Mouse (Mus musculus): Measurements from ENCODE around the gene Parp8.

Gene Parp8

GRCm38 (mm10) chr13:116967459-116967858 is 57.9 kb downstream of the Parp8 start:
- DNase-seq (ENCODE audit: inconsistent age in 2 of 2, low spot score in 1 of 2): no peak

GRCm38 (mm10) chr13:116962480-116963462 is 62.6 kb downstream of the Parp8 start:
- DNase-seq (ENCODE audit: inconsistent age in 2 of 2, low spot score in 1 of 2): no peak

- no peak for DNase-seq (ENCODE audit: inconsistent age in 2 of 2, low spot score in 1 of 2)
Observed at GRCm38 (mm10) chr13:116958776-116959589, 66.4 kb downstream of the Parp8 start.

- no peak for DNase-seq (ENCODE audit: inconsistent age in 2 of 2, low spot score in 1 of 2)
Observed at GRCm38 (mm10) chr13:116957577-116957976, 67.8 kb downstream of the Parp8 start.

GRCm38 (mm10) chr13:116951336-116951735 is 74.0 kb downstream of the Parp8 start:
- DNase-seq (ENCODE audit: inconsistent age in 2 of 2, low spot score in 1 of 2): no peak

GRCm38 (mm10) chr13:116949527-116949926 is 75.8 kb downstream of the Parp8 start:
- no peak for DNase-seq (ENCODE audit: inconsistent age in 2 of 2, low spot score in 1 of 2)

- no peak for DNase-seq (ENCODE audit: inconsistent age in 2 of 2, low spot score in 1 of 2)
Observed at GRCm38 (mm10) chr13:116949056-116949455, 76.3 kb downstream of the Parp8 start.

- DNase-seq (ENCODE audit: inconsistent age in 2 of 2, low spot score in 1 of 2): no peak
Observed at GRCm38 (mm10) chr13:116948299-116948659, 77.1 kb downstream of the Parp8 start.

- no peak for DNase-seq (ENCODE audit: inconsistent age in 2 of 2, low spot score in 1 of 2)
Observed at GRCm38 (mm10) chr13:116947611-116948298, 77.6 kb downstream of the Parp8 start.

GRCm38 (mm10) chr13:116946566-116946965 is 78.8 kb downstream of the Parp8 start:
- DNase-seq (ENCODE audit: inconsistent age in 2 of 2, low spot score in 1 of 2): no peak

- DNase-seq (ENCODE audit: inconsistent age in 2 of 2, low spot score in 1 of 2): no peak
Observed at GRCm38 (mm10) chr13:116941280-116942015, 83.9 kb downstream of the Parp8 start.

- no peak for DNase-seq (ENCODE audit: inconsistent age in 2 of 2, low spot score in 1 of 2)
Observed at GRCm38 (mm10) chr13:116940761-116941160, 84.6 kb downstream of the Parp8 start.

- DNase-seq (ENCODE audit: inconsistent age in 2 of 2, low spot score in 1 of 2): peak in 1 of 2 experiments; percentile 25
Observed at GRCm38 (mm10) chr13:116937019-116937418, 88.3 kb downstream of the Parp8 start.

- DNase-seq (ENCODE audit: inconsistent age in 2 of 2, low spot score in 1 of 2): no peak
Observed at GRCm38 (mm10) chr13:116917387-116917930, 107.9 kb downstream of the Parp8 start.

- no peak for DNase-seq (ENCODE audit: inconsistent age in 2 of 2, low spot score in 1 of 2)
Observed at GRCm38 (mm10) chr13:116908284-116908683, 117.1 kb downstream of the Parp8 start.

- no peak for DNase-seq (ENCODE audit: inconsistent age in 2 of 2, low spot score in 1 of 2)
Observed at GRCm38 (mm10) chr13:116903394-116903793, 121.9 kb downstream of the Parp8 start.

GRCm38 (mm10) chr13:116898395-116898794 is 126.9 kb downstream of the Parp8 start:
- DNase-seq (ENCODE audit: inconsistent age in 2 of 2, low spot score in 1 of 2): no peak

- no peak for DNase-seq (ENCODE audit: inconsistent age in 2 of 2, low spot score in 1 of 2)
Observed at GRCm38 (mm10) chr13:116897711-116898110, 127.6 kb downstream of the Parp8 start.

GRCm38 (mm10) chr13:116884422-116884942 is 140.9 kb downstream of the Parp8 start:
- no peak for DNase-seq (ENCODE audit: inconsistent age in 2 of 2, low spot score in 1 of 2)

- DNase-seq (ENCODE audit: inconsistent age in 2 of 2, low spot score in 1 of 2): no peak
Observed at GRCm38 (mm10) chr13:116882226-116882625, 143.1 kb downstream of the Parp8 start.
